Mouse (Mus musculus) yolk sac, embryonic 10.5 days (tissue): Measurements from ENCODE around the gene Kazald1.
A peak's percentile ranks its signal among the peaks of the same experiment; 100 is the strongest.
"Not testable (repeated sequence)": the region's sequence is repeated elsewhere in the genome, so short reads cannot be mapped to it uniquely, and the experiment has no call there.

Experiments
- DNase-seq: peaks from one replicate; pipeline ENCODE4 v3.0.0-alpha.2; 2017; ENCODE audit warnings: low spot score

Gene Kazald1

GRCm38 (mm10) chr19:45074580-45075322 is at the start of gene Kazald1:
Kazald1 (plus strand) TSS chr19:45075241.
- DNase-seq: peak; percentile 92

- no peak for DNase-seq
These were observed 49.0 kb upstream of the Kazald1 start for GRCm38 (mm10) chr19:45025937-45026568.

DNA sequence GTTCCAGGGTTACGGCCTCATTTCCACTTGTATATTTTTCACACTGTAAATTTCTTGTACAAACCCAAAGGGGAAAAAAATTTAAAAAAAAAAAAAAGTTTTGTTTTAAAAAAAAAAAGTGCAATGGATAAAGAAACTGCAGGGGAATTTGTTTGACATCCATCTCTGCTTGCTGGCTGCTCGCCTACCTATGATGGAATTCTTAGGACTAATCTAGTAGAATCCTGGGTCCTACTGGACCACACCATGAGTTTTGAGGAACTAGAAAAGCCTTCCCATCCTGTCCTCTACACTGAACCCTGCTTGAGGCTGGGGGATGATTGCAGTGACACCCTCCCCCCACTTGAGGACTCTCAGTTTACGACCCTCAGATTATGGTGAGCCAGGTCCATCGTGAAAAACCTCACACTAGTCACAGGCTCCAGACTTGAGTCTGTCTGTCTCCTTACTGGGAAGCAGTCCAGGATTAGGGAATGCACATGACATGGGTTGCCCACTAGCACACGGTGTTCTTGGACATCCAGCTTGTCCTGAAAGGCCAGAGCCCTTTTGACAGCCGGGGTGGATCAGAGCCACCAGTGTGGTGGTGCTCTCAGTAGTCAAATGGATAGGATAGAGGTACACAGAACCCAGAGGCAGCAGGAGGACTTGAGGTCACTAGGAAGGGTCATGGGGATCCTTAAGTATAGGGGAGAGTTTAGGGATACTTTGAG is 47.9 kb upstream of the Kazald1 start:
- no peak for DNase-seq

DNA sequence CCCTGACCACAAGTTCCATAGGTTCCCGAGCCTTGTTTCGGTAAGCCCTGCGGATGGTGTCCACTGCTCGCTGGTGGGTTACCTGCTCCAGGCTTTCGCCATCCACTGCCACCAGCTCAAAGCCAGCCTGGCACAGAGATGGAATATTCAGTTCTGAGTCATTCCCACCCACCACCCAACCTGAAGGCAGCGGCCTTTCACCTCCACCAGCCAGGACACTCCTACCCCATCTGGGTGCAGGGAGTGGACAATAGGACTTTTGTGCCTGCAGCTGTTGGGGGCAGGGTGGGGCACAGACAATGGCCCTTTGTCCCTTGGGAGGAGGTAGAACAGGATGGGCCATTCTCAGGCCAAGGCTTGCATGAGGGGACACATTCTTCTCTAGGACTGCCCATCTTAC is 47.2 kb upstream of the Kazald1 start:
- DNase-seq: no peak

GRCm38 (mm10) chr19:45028746-45029145 is 46.3 kb upstream of the Kazald1 start:
- no peak for DNase-seq

- no peak for DNase-seq
These were observed 45.5 kb upstream of the Kazald1 start for GRCm38 (mm10) chr19:45029571-45029970.

GRCm38 (mm10) chr19:45030111-45030510 is 44.9 kb upstream of the Kazald1 start:
- no peak for DNase-seq

DNA sequence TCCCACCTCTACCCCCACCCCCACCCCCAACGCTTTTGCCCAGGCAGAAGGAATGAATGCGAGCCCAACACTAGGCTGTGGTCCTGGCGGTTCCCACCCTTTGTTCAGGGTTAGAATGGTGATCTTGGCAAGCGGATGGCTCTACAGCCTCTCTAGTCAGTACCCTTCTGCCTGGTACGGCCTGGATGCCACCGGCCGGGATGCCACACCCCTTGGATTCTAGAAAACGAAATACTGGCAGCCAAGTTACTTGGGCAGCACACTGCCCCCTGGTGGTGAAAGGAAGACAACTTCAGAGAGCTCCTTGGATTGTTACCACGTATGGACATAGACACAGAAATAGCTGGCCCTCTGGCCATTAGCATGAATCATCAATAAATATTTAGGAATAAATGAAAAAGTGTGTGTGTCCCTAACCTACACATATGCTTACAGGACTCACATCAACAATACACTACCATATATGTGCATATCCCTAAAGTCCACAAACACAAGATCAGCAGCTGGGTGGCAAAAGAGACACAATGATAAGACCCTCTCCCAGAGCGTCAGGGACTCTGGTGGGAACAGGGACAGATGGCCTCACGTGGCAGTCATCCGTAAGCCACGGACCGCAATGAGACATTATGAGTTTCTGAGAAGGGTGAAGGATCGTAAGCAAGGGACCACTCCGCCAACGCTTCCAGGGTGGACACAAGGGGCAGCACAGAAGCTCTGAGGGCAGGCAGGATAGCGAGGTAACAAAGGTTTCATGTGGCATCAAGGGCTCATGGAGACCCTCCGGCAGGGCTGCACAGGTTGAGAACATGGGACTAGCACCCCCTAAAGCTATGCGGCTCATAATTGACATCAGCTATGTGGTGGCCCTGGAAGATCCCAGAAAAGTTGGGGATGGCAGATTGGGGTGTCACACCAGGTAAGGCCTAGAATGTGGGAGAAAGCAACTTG is 44.0 kb upstream of the Kazald1 start:
- peak; percentile 57 for DNase-seq

DNA sequence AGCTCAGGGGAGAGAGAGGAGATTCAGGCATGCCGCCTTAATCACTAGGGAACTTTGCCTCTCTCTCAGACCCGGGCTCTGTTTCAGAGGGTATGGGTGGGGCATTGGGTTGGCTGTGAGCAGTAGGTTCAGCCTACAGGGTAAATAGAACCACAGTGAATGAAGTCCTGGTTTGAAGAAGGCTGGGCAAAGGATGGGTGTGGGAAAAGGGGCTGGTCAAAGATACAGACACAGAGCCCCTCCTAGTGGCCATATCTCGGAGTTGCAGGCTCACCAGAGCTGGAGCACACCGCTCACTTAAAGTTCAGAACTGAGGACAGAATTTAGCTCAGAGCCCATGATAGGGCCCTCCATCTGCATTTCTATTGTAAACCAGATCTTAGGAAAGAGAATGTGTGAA is 43.3 kb upstream of the Kazald1 start:
- DNase-seq: peak; percentile 48

- no peak for DNase-seq
These were observed 42.3 kb upstream of the Kazald1 start for GRCm38 (mm10) chr19:45032570-45033332.

GRCm38 (mm10) chr19:45036867-45037266 is 38.2 kb upstream of the Kazald1 start:
- no peak for DNase-seq

DNA sequence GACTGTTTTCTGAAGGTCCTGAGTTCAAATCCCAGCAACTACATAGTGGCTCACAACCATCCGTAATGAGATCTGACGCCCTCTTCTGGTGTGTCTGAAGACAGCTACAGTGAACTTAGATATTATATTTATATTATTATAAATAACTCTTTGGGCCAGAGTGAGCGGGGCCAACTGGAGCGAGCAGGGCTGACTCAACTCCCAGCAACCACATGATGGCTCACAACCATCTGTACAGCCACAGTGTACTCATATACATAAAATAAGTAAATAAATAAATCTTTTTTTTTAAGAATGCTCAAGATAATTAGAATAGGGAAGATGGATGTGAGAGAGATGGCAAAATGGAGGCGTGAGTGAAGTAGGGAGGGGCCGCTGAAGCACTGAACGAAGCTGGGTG is 36.8 kb upstream of the Kazald1 start:
- DNase-seq: not testable (repeated sequence)

- no peak for DNase-seq
These were observed 34.8 kb upstream of the Kazald1 start for GRCm38 (mm10) chr19:45040214-45040613.

GRCm38 (mm10) chr19:45044389-45044927 is 30.6 kb upstream of the Kazald1 start:
- DNase-seq: no peak

DNA sequence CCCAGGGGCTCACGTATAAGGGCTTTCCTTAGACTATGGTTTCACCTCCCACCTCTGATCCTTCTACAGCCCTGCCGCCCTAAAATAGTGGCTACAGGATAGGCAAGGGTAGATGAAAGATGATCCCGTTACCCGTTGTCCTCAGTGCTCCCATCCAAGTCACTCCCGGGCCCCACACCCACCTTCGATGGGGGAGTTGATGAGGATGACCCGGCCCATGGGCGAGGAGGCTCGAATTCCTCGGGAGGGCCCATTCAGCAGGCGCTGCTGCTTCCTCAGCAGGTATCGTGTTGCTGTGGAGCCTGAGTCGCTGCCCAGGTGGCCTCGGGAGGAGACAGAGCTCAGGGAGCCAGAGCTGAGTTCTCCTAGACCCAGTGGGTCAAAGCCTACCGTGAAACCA is 29.8 kb upstream of the Kazald1 start:
- DNase-seq: no peak

DNA sequence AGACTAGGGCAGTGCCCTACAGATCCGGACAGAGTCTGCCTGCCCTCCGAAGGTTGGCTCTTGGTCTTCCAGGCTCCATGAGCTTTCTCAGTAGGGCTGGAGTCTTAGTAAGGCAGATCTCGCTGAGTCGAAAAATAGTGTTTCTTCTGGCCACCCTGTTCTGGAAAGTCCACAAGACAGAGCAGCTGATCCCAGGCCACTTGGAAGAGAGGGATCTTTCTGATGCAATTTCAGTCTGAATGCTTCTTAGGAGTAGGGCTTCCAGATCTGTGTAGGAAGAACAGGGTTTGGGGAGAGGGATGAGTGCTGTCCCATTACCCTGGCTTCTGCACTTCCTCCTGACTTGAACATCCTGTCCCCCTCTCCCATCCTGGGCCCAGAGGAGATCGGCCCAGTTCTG is 29.4 kb upstream of the Kazald1 start, which contains the start of gene Pdzd7:
TSS of gene Pdzd7 (minus strand) at position 67 of the 400 bp plus-strand sequence.
- no peak for DNase-seq

- DNase-seq: peak; percentile 58
These were observed 28.3 kb upstream of the Kazald1 start for GRCm38 (mm10) chr19:45046523-45047321.

GRCm38 (mm10) chr19:45047417-45047934 is 27.6 kb upstream of the Kazald1 start, which contains the start of gene Sfxn3:
Sfxn3 (plus strand) TSS chr19:45047503.
- DNase-seq: peak; percentile 73

GRCm38 (mm10) chr19:45047935-45048643 is 27.0 kb upstream of the Kazald1 start:
- peak; percentile 34 for DNase-seq
